7 mouse cellular contexts compared by ENCODE assay signal in the genomic region with DNA sequence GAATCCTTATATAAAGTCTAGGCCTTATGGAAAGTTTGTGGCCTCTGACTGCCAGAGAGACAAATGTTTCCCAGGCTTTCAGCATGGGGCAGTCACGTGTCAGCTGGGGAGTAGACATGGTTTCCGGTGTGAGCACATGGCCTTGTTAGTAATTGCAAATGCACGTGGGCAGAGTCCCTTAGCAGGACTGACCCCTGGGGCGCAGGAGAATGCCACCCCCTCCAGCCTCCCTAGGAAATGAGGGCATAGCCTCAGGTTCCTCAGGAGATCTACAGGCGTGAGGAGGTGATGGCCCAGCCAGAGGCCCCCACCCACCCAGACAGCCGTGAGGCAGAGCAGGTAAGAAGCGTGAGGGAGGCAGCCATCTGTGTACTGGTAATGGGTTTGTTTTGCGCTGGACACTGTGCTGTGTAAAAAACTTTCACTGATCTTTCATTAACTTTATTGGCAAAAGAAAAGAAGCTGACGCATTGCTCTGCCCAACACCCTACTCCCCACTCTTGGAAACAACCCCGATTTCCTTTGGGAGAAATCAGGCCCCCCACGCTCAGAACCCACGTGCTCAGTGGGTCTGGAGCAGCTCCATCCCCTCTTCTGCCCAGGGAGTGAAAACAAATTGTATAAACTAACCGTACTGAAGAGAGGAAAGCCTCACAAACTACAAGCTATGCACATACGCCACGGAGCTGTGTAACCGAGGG. TPM values are rescaled to one million over a fixed set of nuclear protein-coding genes. Genes with fewer than 3 reads are reported as not detected.
DNase-seq lines count a peak whose midpoint lies in the region; ATAC-seq and TF ChIP-seq lines count a peak whose summit lies in the region.

No protein-coding gene starts in this region.

- no peak overlapping the region for H3K9ac ChIP-seq in lung, embryonic 16.5 days (ENCODE audit: low read length)
- H3K9ac ChIP-seq in forebrain, embryonic 15.5 days (replicated peaks) = no peak overlapping the region

- H3K36me3 ChIP-seq in lung, embryonic 16.5 days (ENCODE audit: control insufficient read depth, insufficient read depth, low read length) = no peaks in the 10 kb centered on the region
- H3K36me3 ChIP-seq in forebrain, embryonic 15.5 days = no peaks in the 10 kb centered on the region
- no peaks in the 10 kb centered on the region for H3K36me3 ChIP-seq in kidney, adult 2 months (ENCODE audit: control insufficient read depth, insufficient read depth, low read length)

- H3K4me1 ChIP-seq in lung, embryonic 16.5 days (replicated peaks; ENCODE audit: control insufficient read depth, insufficient read depth, low read length) = peaks cover 9% of the 10 kb centered on the region; the same call in 1 of the 2 replicates
- no peaks in the 10 kb centered on the region for H3K4me1 ChIP-seq in lung, adult 2 months (ENCODE audit: control insufficient read depth, insufficient read depth, low read length)
- peaks cover 36% of the 10 kb centered on the region for H3K4me1 ChIP-seq in forebrain, embryonic 15.5 days
- peaks cover 24% of the 10 kb centered on the region for H3K4me1 ChIP-seq in kidney, adult 2 months (ENCODE audit: control insufficient read depth, insufficient read depth, low read length)
- H3K4me1 ChIP-seq in olfactory bulb, adult 2 months (ENCODE audit: control insufficient read depth, insufficient read depth, low read length) = peaks cover 47% of the 10 kb centered on the region

- 54% methylated on average over 16 of the region's 16 CpGs for WGBS in lung, embryonic 16.5 days
- 63% methylated on average over 16 of the region's 16 CpGs for WGBS in lung, adult 2 months
- WGBS in forebrain, embryonic 15.5 days = 23% methylated on average over 16 of the region's 16 CpGs
- 28% methylated on average over 16 of the region's 16 CpGs for WGBS in kidney, adult 2 months
- 21% methylated on average over 16 of the region's 16 CpGs for WGBS in olfactory bulb, adult 2 months

- no peak overlapping the region for H3K4me3 ChIP-seq in lung, embryonic 16.5 days (ENCODE audit: low read length)
- H3K4me3 ChIP-seq in lung, adult 2 months (replicated peaks; ENCODE audit: extremely low read depth, low read depth, low read length) = no peak overlapping the region
- H3K4me3 ChIP-seq in forebrain, embryonic 15.5 days = no peak overlapping the region
- no peak overlapping the region for H3K4me3 ChIP-seq in kidney, adult 2 months (ENCODE audit: insufficient read depth, low read depth, low read length)
- no peak overlapping the region for H3K4me3 ChIP-seq in olfactory bulb, adult 2 months (ENCODE audit: insufficient read depth, low read depth, low read length)

- no peak for TF ChIP-seq CTCF in lung, adult 2 months (IDR thresholded peaks at IDR 0.05; ENCODE audit: insufficient read depth, low read length)
- no peak for TF ChIP-seq CTCF in kidney, adult 2 months (conservative IDR thresholded peaks at IDR 0.05; ENCODE audit: insufficient read depth, insufficient read length, low read depth, low read length)
- no peak for TF ChIP-seq CTCF in olfactory bulb, adult 2 months (IDR thresholded peaks at IDR 0.05; ENCODE audit: insufficient read depth, low read depth, low read length)

- no peak overlapping the region for H3K27ac ChIP-seq in lung, embryonic 16.5 days (ENCODE audit: low read length)
- H3K27ac ChIP-seq in forebrain, embryonic 15.5 days (replicated peaks) = peak overlapping the region; percentile 67
- peak overlapping the region; percentile 94 for H3K27ac ChIP-seq in kidney, adult 2 months (ENCODE audit: insufficient read depth, low read depth, low read length)
- peak overlapping the region; percentile 12; the same call in 1 of the 2 replicates for H3K27ac ChIP-seq in olfactory bulb, adult 2 months (ENCODE audit: insufficient read depth, low read depth, low read length)

- H3K4me2 ChIP-seq in lung, embryonic 16.5 days (ENCODE audit: low read depth, low read length) = no peak overlapping the region
- no peak overlapping the region for H3K4me2 ChIP-seq in forebrain, embryonic 15.5 days (replicated peaks)

- no peaks in the 10 kb centered on the region for H3K9me3 ChIP-seq in lung, embryonic 16.5 days (ENCODE audit: control insufficient read depth, low read length)
- no peaks in the 10 kb centered on the region for H3K9me3 ChIP-seq in forebrain, embryonic 15.5 days

- TF ChIP-seq POLR2A in lung, adult 2 months (IDR thresholded peaks at IDR 0.05; ENCODE audit: borderline replicate concordance, extremely low read depth, low read depth, low read length) = no peak
- TF ChIP-seq POLR2A in kidney, adult 2 months (IDR thresholded peaks at IDR 0.05; ENCODE audit: low read depth, low read length) = no peak
- no peak for TF ChIP-seq POLR2A in olfactory bulb, adult 2 months (IDR thresholded peaks at IDR 0.05; ENCODE audit: insufficient read depth, low read depth, low read length)

- no peak for DNase-seq in lung, adult 2 months
- DNase-seq in kidney, adult 2 months = peak; percentile 91
- no peak for DNase-seq in urinary bladder, postnatal 4 days (ENCODE audit: low spot score in 2 of 2)
- no peak for DNase-seq in cerebellum, adult 8-10 months

- no peaks in the 10 kb centered on the region for H3K27me3 ChIP-seq in lung, embryonic 16.5 days (ENCODE audit: control insufficient read depth, insufficient read depth, low read depth, low read length)
- H3K27me3 ChIP-seq in forebrain, embryonic 15.5 days = no peaks in the 10 kb centered on the region
- H3K27me3 ChIP-seq in kidney, adult 2 months (replicated peaks; ENCODE audit: control insufficient read depth, insufficient read depth, low read length) = no peaks in the 10 kb centered on the region

- peak; percentile 57 for ATAC-seq in lung, embryonic 16.5 days (ENCODE audit: low read depth)
- peak; percentile 23; the same call in 1 of the 2 replicates for ATAC-seq in forebrain, embryonic 15.5 days (replicated peaks)

RNA-seq across cellular contexts. Expression of a gene that starts 35.8 kb away (rescaled TPM):
- 35.8 TPM in 2 replicates for polyA plus RNA-seq in lung, embryonic 16.5 days (2015; fragmentation: Nextera tagmentation; extraction: Ambion mirVana)
- polyA plus RNA-seq in lung, adult 2 months (2012; rRNA removed) = 76.0 and 98.5 TPM in 2 replicates
- 10.0 and 10.8 TPM in 2 replicates for polyA plus RNA-seq in forebrain, embryonic 15.5 days (2015; fragmentation: Nextera tagmentation; extraction: Ambion mirVana)
- 90.1 and 93.0 TPM in 2 replicates for polyA plus RNA-seq in kidney, adult 2 months (2012; rRNA removed)
- not detected in 2 replicates for polyA plus RNA-seq in olfactory bulb, adult 2 months (2012; ENCODE audit: insufficient read depth, insufficient read length, low replicate concordance, missing spikeins)

RNA-seq across cellular contexts. Expression of a gene that starts 48.6 kb away (rescaled TPM):
- polyA plus RNA-seq in lung, embryonic 16.5 days (2015; fragmentation: Nextera tagmentation; extraction: Ambion mirVana) = 9.3 and 11.0 TPM in 2 replicates
- polyA plus RNA-seq in lung, adult 2 months (2012; rRNA removed) = 12.0 and 17.2 TPM in 2 replicates
- polyA plus RNA-seq in forebrain, embryonic 15.5 days (2015; fragmentation: Nextera tagmentation; extraction: Ambion mirVana) = 21.6 and 28.1 TPM in 2 replicates
- 1.1 and 1.2 TPM in 2 replicates for polyA plus RNA-seq in kidney, adult 2 months (2012; rRNA removed)
- not detected in 2 replicates for polyA plus RNA-seq in olfactory bulb, adult 2 months (2012; ENCODE audit: insufficient read depth, insufficient read length, low replicate concordance, missing spikeins)

Comparison
In these comparisons a context has a peak if more than half of its experiments do, and no peak if none do; other contexts are left out.
1. RNA of a gene that starts 35.8 kb away (polyA plus RNA-seq): 76.0 to 98.5 TPM in lung, adult 2 months, 90.1 to 93.0 TPM in kidney, adult 2 months, 35.8 TPM in lung, embryonic 16.5 days and 10.0 to 10.8 TPM in forebrain, embryonic 15.5 days; not detected in olfactory bulb, adult 2 months; every median in the first group is over 10 times any median in the second.